ENCODE assay signal across 25 mouse cellular contexts in genomic region chr6:61767151-61767550, GRCm38 (mm10).
DNase-seq lines count a peak whose midpoint lies in the region; ATAC-seq lines count a peak whose summit lies in the region.
"Had no signal": no experiment of that assay in that cellular context is flagged by ENCODE, and none has a peak within 500 bp of the region (broad histone marks: within the 10 kb centered on the region; RNA-seq: fewer than 3 reads in every experiment).

No protein-coding gene starts in this region.

- no peaks in the 10 kb centered on the region for H3K27me3 ChIP-seq in heart, embryonic 11.5 days (ENCODE audit: control insufficient read depth, insufficient read depth, low read length)
- H3K27me3 ChIP-seq: embryonic facial prominence, embryonic 15.5 days; heart, embryonic 12.5 days; hindbrain, embryonic 12.5 days had no signal

- WGBS in heart, embryonic 11.5 days (ENCODE audit: insufficient replicate concordance): 69% methylated on average over 8 of the region's 8 CpGs

- DNase-seq in left cerebral cortex, postnatal 14 days (ENCODE audit: low spot score in 2 of 2): peak; percentile 3 to 17
- no peak for DNase-seq in left cerebral cortex, postnatal 36 days (ENCODE audit: low spot score in 2 of 2)
- peak; percentile 14 to 15 for DNase-seq in right cerebral cortex, adult 2 months (ENCODE audit: low spot score in 2 of 2)
- no peak for DNase-seq in right cerebral cortex, postnatal 36 days (ENCODE audit: low spot score in 2 of 2)
- DNase-seq in brain, adult 2 months (ENCODE audit: low read depth, low spot score): peak; percentile 36
- peak; percentile 30 for DNase-seq in mesoderm, embryonic 11.5 days (ENCODE audit: low read depth, low spot score)
- no peak for DNase-seq in heart, postnatal 36 days
- DNase-seq: adrenal gland, adult 8-10 months; B cell, adult 2 months; cerebellum, adult 18-20 months; cerebellum, adult 9-11 months; cerebellum, postnatal 36 days; gastrocnemius, postnatal 10 days; heart, adult 2 months; heart, postnatal 4 days had no signal

- H3K36me3 ChIP-seq in heart, embryonic 11.5 days (ENCODE audit: control insufficient read depth, insufficient read depth, low read length): no peaks in the 10 kb centered on the region
- H3K36me3 ChIP-seq: embryonic facial prominence, embryonic 15.5 days; forebrain, embryonic 10.5 days; G1E; heart, embryonic 12.5 days; hindbrain, embryonic 12.5 days had no signal

- H3K4me3 ChIP-seq in heart, embryonic 11.5 days (ENCODE audit: low read depth, low read length): no peak overlapping the region
- H3K4me3 ChIP-seq: embryonic facial prominence, embryonic 15.5 days; erythroblast, embryonic 14.5 days; forebrain, embryonic 10.5 days; heart, adult 2 months; heart, embryonic 12.5 days; hindbrain, embryonic 12.5 days had no signal

- H3K4me1 ChIP-seq in heart, embryonic 11.5 days (ENCODE audit: control insufficient read depth, insufficient read depth, low read length): no peaks in the 10 kb centered on the region
- H3K4me1 ChIP-seq: embryonic facial prominence, embryonic 15.5 days; heart, embryonic 12.5 days; hindbrain, embryonic 12.5 days had no signal

- H3K9me3 ChIP-seq in heart, embryonic 11.5 days (replicated peaks; ENCODE audit: control insufficient read depth, low read length): no peaks in the 10 kb centered on the region
- H3K9me3 ChIP-seq: embryonic facial prominence, embryonic 15.5 days; forebrain, embryonic 10.5 days; G1E; heart, embryonic 12.5 days; hindbrain, embryonic 12.5 days had no signal

- H3K9ac ChIP-seq in heart, embryonic 11.5 days (ENCODE audit: low read depth, low read length): no peak overlapping the region
- H3K9ac ChIP-seq: embryonic facial prominence, embryonic 15.5 days; heart, embryonic 12.5 days; hindbrain, embryonic 12.5 days had no signal

- no peak overlapping the region for H3K27ac ChIP-seq in heart, embryonic 11.5 days (ENCODE audit: low read depth, low read length)
- H3K27ac ChIP-seq: embryonic facial prominence, embryonic 15.5 days; forebrain, embryonic 10.5 days; heart, adult 2 months; hindbrain, embryonic 12.5 days had no signal

- no peak overlapping the region for H3K4me2 ChIP-seq in heart, embryonic 11.5 days
- H3K4me2 ChIP-seq: embryonic facial prominence, embryonic 15.5 days; heart, embryonic 12.5 days; hindbrain, embryonic 12.5 days had no signal

- intact Hi-C loops in left cerebral cortex, postnatal 14 days (cut with DNase I): no loop called here
- intact Hi-C loops in left cerebral cortex, postnatal 36 days (cut with DNase I): no loop called here
- intact Hi-C loops in heart, postnatal 36 days (cut with DNase I): no loop called here

- no peak for ATAC-seq in heart, embryonic 11.5 days (replicated peaks; ENCODE audit: insufficient number of reproducible peaks, low FRiP score, low TSS enrichment)
- ATAC-seq: CD4-positive, CD25-positive, alpha-beta regulatory T cell, adult 4 months; forebrain, embryonic 14.5 days; hindbrain, embryonic 16.5 days had no signal

Comparison
In these comparisons a context has a peak if more than half of its experiments do, and no peak if none do; other contexts are left out.
1. DNase-seq: peak in left cerebral cortex, postnatal 14 days (2 of 2), right cerebral cortex, adult 2 months (2 of 2), brain, adult 2 months (single experiment) and mesoderm, embryonic 11.5 days (single experiment); none in left cerebral cortex, postnatal 36 days (0 of 2), right cerebral cortex, postnatal 36 days (0 of 2) and heart, postnatal 36 days (0 of 2).